Mouse (Mus musculus) brain, embryonic 14.5 days (tissue): ENCODE data around the gene Exoc6.

Experiments
- CTCF ChIP-seq: fragments of 200-500 bp; IDR thresholded peaks from 2 replicates; pipeline ENCODE4 v1.5.1; 2012; ENCODE audit warnings: inconsistent platforms, mild to moderate bottlenecking, moderate library complexity, borderline replicate concordance; ENCODE audit not compliant: insufficient read depth, insufficient read length; ENCODE audit errors: extremely low read depth
- POLR2A ChIP-seq: fragments of 200-500 bp; IDR thresholded peaks from 2 replicates; pipeline ENCODE4 v1.6.1; 2012; ENCODE audit warnings: mild to moderate bottlenecking, inconsistent platforms, borderline replicate concordance; ENCODE audit not compliant: poor library complexity, insufficient read depth, insufficient read length, severe bottlenecking; ENCODE audit errors: extremely low read depth

GRCm38 (mm10) chr19:37696603-37697334 lies 146.6 kb downstream of the Exoc6 start:
- TF ChIP-seq POLR2A, result no peak
- no peak for TF ChIP-seq CTCF
